In genomic region chr3:34003860-34004259, GRCm38 (mm10) we compare ENCODE assay signal across 22 mouse cellular contexts. TPM values are rescaled to one million over a fixed set of nuclear protein-coding genes. Genes with fewer than 3 reads are reported as not detected.
DNase-seq lines count a peak whose midpoint lies in the region; ATAC-seq and TF ChIP-seq lines count a peak whose summit lies in the region.
"Had no signal": no experiment of that assay in that cellular context is flagged by ENCODE, and none has a peak within 500 bp of the region (broad histone marks: within the 10 kb centered on the region; RNA-seq: fewer than 3 reads in every experiment).

No protein-coding gene starts in this region.

- H3K4me3 ChIP-seq in G1E (ENCODE audit: low read depth, low read length) = no peak overlapping the region
- peak overlapping the region in 1 of 2 experiments; percentile 37; a peak in 2 of 4 replicates for H3K4me3 ChIP-seq in MEL (ENCODE audit: control insufficient read depth in 1 of 2, insufficient read depth in 1 of 2, low read depth in 2 of 2, low read length in 2 of 2)
- H3K4me3 ChIP-seq in midbrain, embryonic 15.5 days = no peak overlapping the region

- H3K4me1 ChIP-seq in G1E (ENCODE audit: insufficient read depth, low read depth, low read length) (peaks cover 21% of the 10 kb centered on the region), MEL (ENCODE audit: control insufficient read depth in 1 of 2, insufficient read depth in 2 of 2, low read length in 2 of 2) (peaks cover 11 to 14% of the 10 kb centered on the region in 2 experiments)
- H3K4me1 ChIP-seq in midbrain, embryonic 15.5 days = no peaks in the 10 kb centered on the region

- peak; percentile 13 to 43; a peak in 2 of 4 replicates for TF ChIP-seq EP300 in MEL (IDR thresholded peaks at IDR 0.05; ENCODE audit: low read depth in 1 of 2, low read length in 2 of 2)

- H3K36me3 ChIP-seq in G1E (replicated peaks) (no peaks in the 10 kb centered on the region), MEL (ENCODE audit: control insufficient read depth in 1 of 2, insufficient read depth in 2 of 2, low read length in 2 of 2) (peaks cover 0 to 11% of the 10 kb centered on the region in 2 experiments; a peak in 2 of 4 replicates)
- no peaks in the 10 kb centered on the region for H3K36me3 ChIP-seq in midbrain, embryonic 15.5 days (replicated peaks)

- no peaks in the 10 kb centered on the region for H3K79me2 ChIP-seq in MEL (ENCODE audit: control insufficient read depth, insufficient read depth, low read length, poor library complexity)

- TF ChIP-seq POLR2A in MEL (IDR thresholded peaks at IDR 0.05; ENCODE audit: control insufficient read depth in 1 of 2, insufficient read depth in 1 of 2, low read depth in 1 of 2, low read length in 2 of 2, poor library complexity in 1 of 2) = no peak

- H3K9me3 ChIP-seq in G1E (replicated peaks) = no peaks in the 10 kb centered on the region
- no peaks in the 10 kb centered on the region for H3K9me3 ChIP-seq in MEL (replicated peaks; ENCODE audit: insufficient read depth, low read length)
- H3K9me3 ChIP-seq in midbrain, embryonic 15.5 days = no peaks in the 10 kb centered on the region

- 85% methylated on average over 3 of the region's 3 CpGs for WGBS in midbrain, embryonic 15.5 days

- peak overlapping the region; percentile 16; the same call in 1 of the 2 replicates for H3K27ac ChIP-seq in MEL (ENCODE audit: control insufficient read depth, low read depth, low read length)
- no peak overlapping the region for H3K27ac ChIP-seq in midbrain, embryonic 15.5 days

- H3K9ac ChIP-seq in MEL (ENCODE audit: control insufficient read depth, low read depth, low read length, poor library complexity, severe bottlenecking) = peak overlapping the region; percentile 8; the same call in 1 of the 2 replicates
- no peak overlapping the region for H3K9ac ChIP-seq in midbrain, embryonic 15.5 days

- no peak overlapping the region for H3K4me2 ChIP-seq in midbrain, embryonic 15.5 days

- peak; percentile 68 for ATAC-seq in G1E (ENCODE audit: extremely low read depth, insufficient number of reproducible peaks, low FRiP score, poor library complexity, severe bottlenecking)
- no peak for ATAC-seq in midbrain, embryonic 15.5 days (replicated peaks)
- ATAC-seq: activated CD4-positive, CD25-positive, alpha-beta regulatory T cell, adult 4 months; CD4-positive, CD25-positive, alpha-beta regulatory T cell, adult 4 months; Patski had no signal

- TF ChIP-seq CTCF in G1E (IDR thresholded peaks at IDR 0.05; ENCODE audit: low read depth, low read length) (no peak), MEL (IDR thresholded peaks at IDR 0.05 in 2 of 3, conservative IDR thresholded peaks at IDR 0.05 in 1 of 3; ENCODE audit: control insufficient read depth in 1 of 3, insufficient read depth in 1 of 3, low read depth in 2 of 3, low read length in 3 of 3, poor library complexity in 1 of 3, severe bottlenecking in 1 of 3) (0 out of 6 replicates have a peak, but pooled peaks of 1 of the 3 experiments have one; percentile 2)

- peak; percentile 59 for DNase-seq in heart, adult 11 months
- DNase-seq in heart, adult 8-10 months (ENCODE audit: low spot score) = no peak
- DNase-seq in G1E (ENCODE audit: low spot score) (peak; percentile 19), MEL (ENCODE audit: low read depth, low spot score) (peak; percentile 55)
- DNase-seq in thymus, postnatal 0 days (ENCODE audit: low spot score) = no peak
- DNase-seq: adrenal gland, adult 2 months; adrenal gland, adult 8-10 months; adrenal gland, postnatal 10 days; adrenal gland, postnatal 14 days; adrenal gland, postnatal 25 days; adrenal gland, postnatal 36 days; B cell, adult 2 months; cerebellum, adult 11 months; cerebellum, adult 11-12 months; cerebellum, adult 18-20 months; cerebellum, adult 2 months; cerebellum, adult 8-10 months had no signal

- H3K27me3 ChIP-seq in G1E (ENCODE audit: insufficient read depth, low read length) (no peaks in the 10 kb centered on the region), MEL (ENCODE audit: control insufficient read depth in 1 of 2, insufficient read depth in 2 of 2, low read length in 2 of 2) (no peaks in the 10 kb centered on the region)
- no peaks in the 10 kb centered on the region for H3K27me3 ChIP-seq in midbrain, embryonic 15.5 days (replicated peaks)
- H3K27me3 ChIP-seq: CH12.LX had no signal

- no peak; the same call in 1 of the 2 replicates for TF ChIP-seq RAD21 in MEL (IDR thresholded peaks at IDR 0.05; ENCODE audit: low read depth, low read length)

TF ChIP-seq in MEL, 35 proteins besides CTCF, POLR2A, EP300 and RAD21:
- TF ChIP-seq MAFK (IDR thresholded peaks at IDR 0.05; ENCODE audit: borderline replicate concordance, low read depth, low read length) = no peak
- TF ChIP-seq GABPA (IDR thresholded peaks at IDR 0.05; ENCODE audit: low read depth, low read length) = no peak
- no peak for TF ChIP-seq CHD2 (IDR thresholded peaks at IDR 0.05; ENCODE audit: low read length)
- TF ChIP-seq ETS1 (IDR thresholded peaks at IDR 0.05; ENCODE audit: low read depth, low read length) = no peak
- TF ChIP-seq NELFE (IDR thresholded peaks at IDR 0.05; ENCODE audit: low read depth, low read length) = no peak
- no peak for TF ChIP-seq MAZ (IDR thresholded peaks at IDR 0.05; ENCODE audit: low read depth, low read length)
- TF ChIP-seq ZMIZ1 (IDR thresholded peaks at IDR 0.05; ENCODE audit: low read depth, low read length) = no peak
- no peak for TF ChIP-seq UBTF (IDR thresholded peaks at IDR 0.05; ENCODE audit: borderline replicate concordance, insufficient read depth, low read depth, low read length)
- no peak for TF ChIP-seq JUND (IDR thresholded peaks at IDR 0.05; ENCODE audit: low read depth, low read length)
- no peak for TF ChIP-seq ELF1 (IDR thresholded peaks at IDR 0.05; ENCODE audit: low read depth, low read length)
- TF ChIP-seq ZKSCAN1 (IDR thresholded peaks at IDR 0.05; ENCODE audit: low read depth, low read length) = no peak
- no peak for TF ChIP-seq E2F4 (IDR thresholded peaks at IDR 0.05; ENCODE audit: borderline replicate concordance, low read depth, low read length)
- no peak for TF ChIP-seq MXI1 (IDR thresholded peaks at IDR 0.05; ENCODE audit: low read depth, low read length)
- no peak for TF ChIP-seq TAL1 (IDR thresholded peaks at IDR 0.05; ENCODE audit: low read length)
- no peak for TF ChIP-seq BHLHE40 (IDR thresholded peaks at IDR 0.05; ENCODE audit: borderline replicate concordance, low read depth, low read length)
- no peak for TF ChIP-seq MYC (IDR thresholded peaks at IDR 0.05; ENCODE audit: low read depth, low read length)
- TF ChIP-seq RCOR1 (IDR thresholded peaks at IDR 0.05; ENCODE audit: low read depth, low read length) = peak; percentile 20; the same call in 1 of the 2 replicates
- TF ChIP-seq HCFC1 (IDR thresholded peaks at IDR 0.05; ENCODE audit: low read depth, low read length) = no peak
- 0 out of 2 replicates have a peak, but pooled peaks have one; percentile 17 for TF ChIP-seq ZC3H11A (IDR thresholded peaks at IDR 0.05; ENCODE audit: low read depth, low read length)
- no peak for TF ChIP-seq USF2 (IDR thresholded peaks at IDR 0.05; ENCODE audit: borderline replicate concordance in 1 of 2, insufficient read depth in 1 of 2, low read depth in 1 of 2, low read length in 2 of 2)
- TF ChIP-seq GATA1 (IDR thresholded peaks at IDR 0.05; ENCODE audit: low read depth, low read length) = peak; percentile 55
- TF ChIP-seq CHD1 (IDR thresholded peaks at IDR 0.05; ENCODE audit: low read depth, low read length) = no peak
- TF ChIP-seq MAX (IDR thresholded peaks at IDR 0.05; ENCODE audit: low read length) = no peak
- TF ChIP-seq KAT2A (conservative IDR thresholded peaks at IDR 0.05; ENCODE audit: low read depth, low read length) = no peak
- no peak for TF ChIP-seq USF1 (IDR thresholded peaks at IDR 0.05; ENCODE audit: low read depth, low read length)
- TF ChIP-seq SMC3 (IDR thresholded peaks at IDR 0.05; ENCODE audit: low read depth, low read length) = 0 out of 2 replicates have a peak, but pooled peaks have one; percentile 10
- TF ChIP-seq MEF2A (IDR thresholded peaks at IDR 0.05; ENCODE audit: extremely low read depth, insufficient replicate concordance, low read depth, low read length, poor library complexity, severe bottlenecking) = no peak
- TF ChIP-seq ZNF384 (IDR thresholded peaks at IDR 0.05; ENCODE audit: low read depth, low read length) = no peak

RNA-seq across cellular contexts. Expression of gene Fxr1, which starts 15.9 kb away (rescaled TPM):
- 100 to 1,000 TPM; 186 to 210 (median 200) TPM for total RNA-seq in heart, adult 8-10 months (2022)
- total RNA-seq in G1E (2014; fragmentation: Nextera tagmentation) = 203 and 214 TPM in 2 replicates
- 226 and 280 TPM in 2 replicates for total RNA-seq in G1E (2017)
- polyA plus RNA-seq in G1E (2012) = 19.3 and 26.6 TPM in 2 replicates
- 98.3 and 105 TPM in 2 replicates for total RNA-seq in MEL (2012; rRNA removed)
- 100 to 1,000 TPM in 1 of 2 experiments, 10 to 100 TPM in 1; 92.8 to 123 TPM for polyA plus RNA-seq in MEL (2012; ENCODE audit: insufficient read depth in 1 of 2, insufficient read length in 2 of 2, low read depth in 1 of 2, low replicate concordance in 2 of 2, missing spikeins in 1 of 2)
- polyA plus RNA-seq in midbrain, embryonic 15.5 days (2015; fragmentation: Nextera tagmentation; extraction: Ambion mirVana) = 35.0 and 35.3 TPM in 2 replicates
- polyA plus RNA-seq in thymus, postnatal 0 days (2015; fragmentation: Nextera tagmentation; extraction: Ambion mirVana) = 49.8 and 50.8 TPM in 2 replicates

Comparison
In these comparisons a context has a peak if more than half of its experiments do, and no peak if none do; other contexts are left out.
1. DNase-seq: peak in heart, adult 11 months (single experiment), G1E (single experiment) and MEL (single experiment); none in heart, adult 8-10 months (single experiment) and thymus, postnatal 0 days (single experiment).